Mouse (Mus musculus) ES-E14 (cell line): ENCODE results near the gene Nphs1.

ENCODE experiments used
- CHD2 ChIP-seq: IDR thresholded peaks from 2 replicates; pipeline ENCODE4 v1.6.1; 2014; ENCODE audit warnings: mild to moderate bottlenecking, low read depth, low read length, inconsistent platforms
- HCFC1 ChIP-seq: IDR thresholded peaks from 2 replicates; pipeline ENCODE4 v1.6.1; 2012; ENCODE audit warnings: low read length, inconsistent platforms, borderline replicate concordance; ENCODE audit not compliant: insufficient read depth
- ZC3H11A ChIP-seq: IDR thresholded peaks from 2 replicates; pipeline ENCODE4 v1.6.1; 2012; ENCODE audit warnings: low read depth, mild to moderate bottlenecking, inconsistent platforms, low read length, borderline replicate concordance
- ZNF384 ChIP-seq: IDR thresholded peaks from 2 replicates; pipeline ENCODE4 v1.6.1; 2012; ENCODE audit warnings: low read depth, low read length, inconsistent platforms

DNA sequence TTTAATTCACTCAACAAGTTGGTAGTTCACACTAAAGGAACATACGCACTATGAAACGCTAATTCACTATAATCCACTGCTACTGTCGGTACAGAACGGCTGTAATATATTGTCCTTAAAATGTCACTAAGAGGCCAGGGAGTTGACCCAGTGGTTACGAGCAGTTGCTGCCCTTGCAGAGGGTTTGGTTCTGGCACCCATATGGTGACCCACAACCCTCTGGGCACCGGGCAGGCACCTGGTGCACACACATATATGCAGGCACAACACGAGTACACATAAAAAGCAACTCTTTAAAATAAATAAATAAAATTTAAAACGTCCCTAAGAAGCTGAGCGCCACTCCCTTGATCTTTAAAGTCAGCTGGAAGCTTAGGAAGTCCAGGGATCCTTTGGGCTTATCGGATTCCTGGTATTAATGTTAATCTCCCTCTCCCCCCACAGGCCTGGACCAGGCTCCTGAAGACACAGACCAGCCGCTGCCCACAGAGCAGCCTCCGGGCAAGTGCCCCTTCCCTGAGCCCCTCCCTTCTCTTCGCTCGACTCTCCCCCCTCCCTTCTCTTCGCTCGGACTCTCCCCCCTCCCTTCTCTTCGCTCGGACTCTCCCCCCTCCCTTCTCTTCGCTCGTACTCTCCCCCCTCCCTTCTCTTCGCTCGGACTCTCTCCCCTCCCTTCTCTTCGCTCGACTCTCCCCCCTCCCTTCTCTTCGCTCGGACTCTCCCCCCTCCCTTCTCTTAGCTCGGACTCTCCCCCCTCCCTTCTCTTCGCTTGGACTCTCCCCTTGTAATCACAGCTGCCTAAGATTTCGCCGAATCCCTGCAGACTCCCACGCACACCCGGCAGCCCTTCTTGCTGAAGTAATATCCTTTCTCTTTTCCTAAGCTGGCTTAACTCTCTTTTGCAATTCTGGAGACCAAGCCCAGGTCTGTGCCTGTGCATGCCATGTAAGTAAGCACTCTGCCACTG lies 19.6 kb downstream of the Nphs1 start:
- TF ChIP-seq ZC3H11A (no peak), ZNF384 (no peak), CHD2 (no peak), HCFC1 (no peak)
